Mouse (Mus musculus) 416B (cell line): ENCODE data around the gene Serinc3.
"Not testable (repeated sequence)": the region's sequence is repeated elsewhere in the genome, so short reads cannot be mapped to it uniquely, and the experiment has no call there.

Experiments
- DNase-seq: peaks from one replicate; pipeline ENCODE4 v3.0.0; 2011; ENCODE audit warnings: low read depth

Gene Serinc3

GRCm38 (mm10) chr2:163662698-163663221 is 17.8 kb upstream of the Serinc3 start:
- DNase-seq = peak; percentile 41

DNA sequence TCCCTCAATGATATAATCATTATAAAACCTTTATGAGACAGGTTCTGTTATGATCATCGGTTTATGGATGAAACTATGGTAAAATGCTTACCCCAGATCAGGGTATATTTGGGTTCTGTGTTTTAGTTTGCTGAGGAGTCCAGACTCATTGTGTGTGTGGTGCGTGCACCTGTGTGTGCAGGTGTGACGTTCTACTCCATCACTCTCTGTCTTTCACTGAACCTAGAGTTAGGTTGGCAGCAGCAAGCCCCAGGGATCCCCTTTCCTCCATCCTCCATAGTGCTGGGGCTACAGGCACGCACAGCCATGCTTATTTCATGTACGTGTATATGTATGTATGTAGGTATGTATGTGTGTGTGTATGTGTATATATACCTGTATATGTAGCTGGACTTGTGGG is 17.1 kb upstream of the Serinc3 start:
- no peak for DNase-seq

DNA sequence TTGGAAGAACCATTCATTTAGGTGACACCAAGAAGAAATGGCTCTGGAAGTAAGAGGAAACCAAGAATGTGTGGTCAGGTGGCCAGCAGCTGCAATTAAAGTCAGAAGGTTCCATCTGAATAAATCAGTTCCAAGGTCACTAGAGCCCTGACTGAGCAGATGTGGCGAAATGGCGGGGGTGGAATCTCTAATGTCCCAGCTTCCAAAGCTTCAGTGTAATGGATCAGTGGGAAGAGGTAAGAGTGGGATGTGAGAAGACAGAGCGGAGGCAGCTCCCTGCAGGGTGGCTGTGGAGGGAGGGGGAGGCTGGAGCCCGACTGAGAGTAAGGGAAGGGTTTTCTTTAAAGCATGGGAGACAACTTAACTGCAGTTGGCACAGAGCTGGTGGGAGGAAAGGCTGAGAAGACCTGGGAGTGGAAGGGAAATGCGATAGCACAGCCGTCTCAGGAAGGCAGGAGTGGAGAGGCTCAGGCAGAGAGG is 16.5 kb upstream of the Serinc3 start:
- DNase-seq = peak; percentile 30

GRCm38 (mm10) chr2:163660103-163660701 is 15.3 kb upstream of the Serinc3 start:
- DNase-seq = peak; percentile 91

DNA sequence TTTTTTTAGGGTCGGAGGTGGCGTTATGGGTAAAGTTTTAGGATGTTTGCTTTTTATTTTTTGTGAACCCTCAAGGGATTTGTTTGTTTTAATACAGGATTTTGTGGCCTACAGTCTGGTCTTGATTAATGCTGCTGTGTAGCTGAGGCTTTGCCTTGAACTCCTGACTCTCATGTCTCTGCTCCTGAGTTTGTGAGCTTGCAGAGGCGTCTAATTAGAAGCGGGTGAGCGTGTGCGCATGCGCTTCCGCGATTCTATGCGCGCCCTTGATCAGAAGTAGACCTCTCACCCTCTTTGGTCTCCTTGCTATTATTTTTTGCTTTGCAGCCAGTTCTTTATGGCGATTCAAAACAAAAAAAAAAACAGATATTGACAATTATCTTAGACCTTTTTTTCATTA is 14.5 kb upstream of the Serinc3 start:
- DNase-seq = peak; percentile 78

DNA sequence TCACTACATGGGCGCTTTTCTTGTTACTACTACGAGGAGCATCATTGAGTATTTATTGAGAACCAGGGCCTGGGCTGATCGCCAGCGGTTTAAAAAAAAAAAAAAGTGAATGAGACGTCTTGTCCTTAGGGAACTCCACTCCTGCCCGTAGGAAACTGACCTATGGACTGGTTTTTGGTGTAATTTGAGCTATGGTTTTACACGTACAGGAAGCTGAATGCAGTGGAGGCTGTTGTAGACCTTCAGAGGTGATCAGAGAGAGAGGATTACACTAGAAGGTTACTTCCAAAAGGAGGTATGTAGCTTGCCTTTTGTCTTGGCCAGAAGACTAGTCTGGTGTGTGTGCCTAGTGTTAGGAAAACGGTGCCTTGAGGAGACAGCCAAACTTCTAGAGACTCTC is 14.0 kb upstream of the Serinc3 start:
- peak; percentile 73 for DNase-seq

DNA sequence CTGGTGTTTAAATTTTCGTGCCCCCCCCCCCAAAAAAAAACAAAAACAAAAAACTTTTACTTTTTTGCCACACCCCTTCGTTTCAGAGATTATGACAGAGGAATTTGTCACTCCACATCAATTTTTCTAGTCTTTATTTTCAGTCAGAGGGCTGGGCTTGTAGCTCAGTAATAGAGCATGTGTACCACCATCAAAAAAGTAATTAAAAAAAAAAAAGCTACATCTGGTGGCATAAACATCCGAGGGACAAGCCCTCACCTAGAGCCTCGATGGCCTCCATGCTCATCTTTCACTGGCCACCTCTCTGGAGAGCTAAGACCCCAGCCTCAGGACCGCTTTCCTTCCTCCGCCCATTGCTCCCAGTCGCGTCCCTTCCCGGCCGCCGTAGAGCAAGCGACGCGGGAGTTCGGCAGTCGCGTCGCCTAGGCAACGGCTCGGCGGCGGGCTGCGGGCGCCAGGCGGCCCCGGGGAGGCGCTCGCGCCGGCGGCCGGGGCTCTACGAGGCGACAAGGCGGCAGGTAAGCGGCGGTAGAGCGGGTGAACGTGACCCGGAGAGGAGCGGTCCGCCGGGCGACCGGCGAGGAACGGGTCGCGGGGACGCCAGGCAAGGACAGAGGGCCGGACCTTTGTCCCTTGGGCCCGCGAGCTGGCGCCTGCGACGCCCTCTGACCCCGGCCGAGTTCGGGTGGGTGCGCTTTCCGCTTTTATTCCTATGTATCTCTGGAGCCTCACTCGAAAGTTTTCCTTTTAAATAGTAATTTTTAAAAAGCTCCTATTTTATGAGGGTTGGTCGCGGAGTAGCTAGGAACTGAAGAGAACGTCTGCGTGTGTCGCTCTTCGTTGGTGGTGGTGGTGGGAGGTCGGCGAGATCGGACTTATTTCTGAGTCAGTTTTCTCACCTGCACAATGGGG is 13.3 kb upstream of the Serinc3 start, which contains the start of gene Pkig:
TSS of gene Pkig (plus strand) at position 412 of the 912 bp plus-strand sequence.
- peak; percentile 83 for DNase-seq

- DNase-seq = no peak
Measured at GRCm38 (mm10) chr2:163657486-163657885, 12.6 kb upstream of the Serinc3 start.

DNA sequence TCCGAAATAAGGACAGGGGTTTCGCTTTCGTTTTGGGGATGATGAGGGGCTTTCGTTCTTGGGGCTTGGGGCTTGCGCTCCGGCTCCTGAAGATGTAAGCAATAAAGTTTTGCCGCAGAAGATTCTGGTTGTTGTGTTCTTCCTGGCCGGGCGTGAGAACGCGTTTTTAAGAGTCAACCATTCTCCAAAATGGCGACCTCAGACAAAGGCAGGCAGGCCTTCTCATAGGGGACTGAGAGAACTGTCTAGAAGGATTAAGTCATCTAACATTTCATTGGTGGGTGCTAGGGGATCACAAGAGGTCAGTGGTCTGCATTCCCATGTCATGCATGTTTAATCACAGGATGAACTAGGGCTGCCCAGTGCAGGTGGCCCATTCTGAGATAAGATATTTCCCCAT is 10.8 kb upstream of the Serinc3 start:
- not testable (repeated sequence) for DNase-seq

GRCm38 (mm10) chr2:163646461-163647080 is 1.6 kb upstream of the Serinc3 start:
- peak; percentile 61 for DNase-seq

DNA sequence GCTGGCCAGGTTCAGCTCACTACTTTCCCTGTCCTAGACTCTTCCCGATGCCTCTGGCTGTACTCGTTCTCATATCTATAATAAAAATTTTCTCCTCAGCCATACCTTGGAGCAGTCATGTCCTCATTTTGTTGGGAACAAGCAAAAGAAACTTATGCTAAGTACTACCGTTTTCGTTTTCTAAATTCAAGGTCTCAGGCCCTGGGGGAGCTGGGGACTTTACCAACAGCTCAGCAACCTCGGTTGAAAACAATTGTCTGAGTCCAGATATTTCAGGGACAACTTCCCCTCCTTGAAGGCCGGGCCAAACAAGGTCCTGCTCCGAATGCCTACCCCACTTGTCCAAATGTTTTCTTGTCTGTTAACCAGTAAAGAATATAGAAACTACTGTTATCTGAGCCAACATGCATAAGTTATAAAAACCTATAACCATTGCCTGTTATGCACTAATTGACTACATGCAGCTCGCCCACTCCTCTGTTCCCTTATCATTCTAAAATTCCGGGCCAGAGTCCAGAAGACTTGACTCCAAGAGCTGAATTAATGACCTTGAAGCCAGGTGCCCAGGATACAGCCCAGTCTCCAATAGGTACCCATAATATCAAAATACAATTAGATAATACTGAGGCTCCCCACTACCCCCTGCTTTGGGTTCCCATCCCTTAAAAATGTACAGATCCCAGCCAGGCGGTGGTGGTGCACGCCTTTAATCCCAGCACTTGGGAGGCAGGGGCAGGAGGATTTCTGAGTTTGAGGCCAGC is 949 bp upstream of the Serinc3 start:
- no peak for DNase-seq

DNA sequence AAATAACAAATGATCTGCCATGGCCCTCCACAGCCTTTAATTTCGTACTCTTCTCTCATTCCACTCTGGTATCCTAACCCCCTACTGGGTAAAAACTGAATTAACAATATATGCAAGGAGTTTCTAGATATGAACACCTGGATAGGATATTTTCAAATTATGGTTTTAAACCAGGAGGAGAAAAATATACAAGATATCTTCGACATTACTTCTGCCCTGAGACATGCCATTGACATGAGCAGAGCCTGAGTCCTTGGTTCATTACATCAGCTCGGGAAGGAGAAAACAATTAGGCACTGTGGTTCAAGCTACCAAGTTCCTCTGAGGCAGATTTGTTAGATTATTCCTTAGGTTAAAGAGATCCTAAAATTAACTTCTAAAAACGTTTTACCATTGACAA is 884 bp downstream of the Serinc3 start:
- DNase-seq = peak; percentile 70

- DNase-seq = no peak
Measured at GRCm38 (mm10) chr2:163643576-163643971, 1.4 kb downstream of the Serinc3 start.

GRCm38 (mm10) chr2:163642685-163643575 is 2.0 kb downstream of the Serinc3 start:
- peak; percentile 98 for DNase-seq

GRCm38 (mm10) chr2:163641681-163642080 is 3.2 kb downstream of the Serinc3 start:
- peak; percentile 85 for DNase-seq

DNA sequence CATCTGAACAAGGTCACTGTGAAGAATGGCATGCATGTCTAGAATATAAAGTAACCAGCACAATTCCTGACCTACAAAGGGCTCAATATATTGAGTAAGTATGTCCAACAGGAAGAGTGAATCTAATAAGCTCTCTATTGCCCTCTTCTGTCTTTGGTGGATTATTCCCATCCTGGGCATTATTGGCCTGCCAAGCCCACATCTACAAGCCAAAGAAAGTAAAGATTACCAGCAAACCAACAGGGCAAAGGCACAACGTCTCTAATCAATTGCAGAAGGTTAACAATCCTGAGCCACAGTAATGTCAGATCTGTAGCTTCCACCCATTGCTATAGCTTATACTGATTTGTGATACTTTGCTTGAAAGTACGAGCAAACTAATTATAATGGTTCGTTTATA is 4.4 kb downstream of the Serinc3 start:
- peak; percentile 60 for DNase-seq

DNA sequence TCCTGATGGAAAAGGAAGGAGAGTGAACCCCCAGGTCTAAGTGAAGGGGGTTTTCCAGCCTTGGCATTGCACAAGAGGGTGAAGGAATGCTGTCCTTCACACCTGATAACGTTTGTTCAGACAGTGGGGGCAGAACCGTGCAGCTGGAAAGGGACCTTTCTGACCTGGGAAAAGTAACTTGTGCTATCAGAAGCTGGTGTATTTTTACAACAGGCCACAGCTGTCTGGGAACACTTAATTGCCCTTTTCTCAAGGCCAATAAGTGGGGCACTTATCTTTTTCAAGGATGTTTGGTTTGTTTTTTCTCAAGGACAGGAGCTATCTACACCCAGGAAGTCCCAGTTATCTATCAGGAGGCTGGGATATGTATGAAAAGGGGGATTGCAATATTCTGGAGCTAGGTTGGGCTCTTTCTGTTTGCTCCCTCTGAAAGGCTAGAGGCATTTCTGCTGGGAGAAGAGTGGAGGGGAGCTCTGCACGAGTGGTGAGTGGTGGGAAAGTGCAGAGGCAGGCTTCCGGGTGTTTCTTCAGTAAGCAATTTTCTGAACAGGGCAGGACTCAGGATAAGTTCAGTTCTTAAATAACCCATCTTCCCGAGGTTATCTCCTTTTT is 7.2 kb downstream of the Serinc3 start:
- peak; percentile 13 for DNase-seq

DNA sequence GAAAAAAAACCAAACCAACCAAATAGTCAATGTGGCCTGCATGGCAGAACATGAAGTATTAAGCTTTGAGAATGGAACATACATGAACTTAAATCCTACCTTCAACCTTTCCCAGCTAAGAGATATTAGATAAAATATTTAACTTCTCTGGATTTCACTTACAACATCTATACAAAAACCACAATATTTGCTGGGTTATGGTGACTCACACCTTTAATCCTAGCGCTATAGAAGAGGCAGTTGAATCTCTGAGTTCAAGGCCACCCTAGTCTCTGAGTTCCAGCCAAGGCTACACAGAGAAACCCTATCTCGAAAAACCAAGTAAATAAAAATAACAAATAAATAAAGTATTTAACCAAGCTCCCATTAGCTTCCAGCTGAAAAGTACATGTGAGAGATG is 8.9 kb downstream of the Serinc3 start:
- peak; percentile 68 for DNase-seq

DNA sequence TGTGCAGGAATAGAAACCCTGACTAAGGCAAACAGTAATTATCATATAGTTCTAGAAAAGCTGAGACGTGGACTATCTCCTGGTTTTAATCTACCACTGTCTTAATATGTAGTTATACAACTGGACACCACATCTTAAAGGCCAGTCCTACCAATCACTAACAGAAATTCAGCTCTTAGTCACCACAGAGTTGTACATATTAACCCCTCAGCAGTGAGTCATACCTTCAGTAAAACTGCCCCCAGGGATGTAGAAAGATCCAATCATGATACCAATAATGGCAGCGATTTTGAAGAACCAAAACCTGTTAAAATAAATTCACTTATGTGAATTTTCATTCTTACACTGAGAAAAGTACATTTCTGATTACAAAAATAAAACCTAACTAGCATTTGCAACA is 10.7 kb downstream of the Serinc3 start:
- DNase-seq = peak; percentile 76

GRCm38 (mm10) chr2:163631715-163632114 is 13.2 kb downstream of the Serinc3 start:
- DNase-seq = no peak
